Mouse (Mus musculus) adrenal gland, adult 18-20 months (tissue): Measurements from ENCODE around the gene Aurkb. TPM values are rescaled to one million over a fixed set of nuclear protein-coding genes. Genes with fewer than 3 reads are reported as not detected.
"Not testable (repeated sequence)": the region's sequence is repeated elsewhere in the genome, so short reads cannot be mapped to it uniquely, and the experiment has no call there.

ENCODE experiments used
- DNase-seq, 2 experiments: peaks; one replicate each; pipeline ENCODE4 v3.0.0; 2021 to 2022; ENCODE audit warnings: low spot score in 2 of 2
- long read RNA-seq, 2 experiments: library from polyadenylated mRNA; stranded (forward); transcript quantifications; one replicate each; pipeline ENCODE4 v2.0.0; 2021
- total RNA-seq, 2 experiments: library from RNA; stranded (reverse); gene quantifications; 1 replicate in 1 of 2; 2 replicates in 1 of 2; pipeline ENCODE4 v1.2.3; 2021

Aurkb gene
- total RNA-seq = 1 to 10 TPM; 1.4 to 1.9 TPM
- long read RNA-seq, experiment 1, partial matches to known transcripts = 0 of 1 reads
- long read RNA-seq, experiment 1, other reads (novel, unspliced or antisense) = 0 of 1 reads
- long read RNA-seq, experiment 2, partial matches to known transcripts = 0 of 2 reads
- long read RNA-seq, experiment 2, other reads (novel, unspliced or antisense) = 0 of 2 reads

DNA sequence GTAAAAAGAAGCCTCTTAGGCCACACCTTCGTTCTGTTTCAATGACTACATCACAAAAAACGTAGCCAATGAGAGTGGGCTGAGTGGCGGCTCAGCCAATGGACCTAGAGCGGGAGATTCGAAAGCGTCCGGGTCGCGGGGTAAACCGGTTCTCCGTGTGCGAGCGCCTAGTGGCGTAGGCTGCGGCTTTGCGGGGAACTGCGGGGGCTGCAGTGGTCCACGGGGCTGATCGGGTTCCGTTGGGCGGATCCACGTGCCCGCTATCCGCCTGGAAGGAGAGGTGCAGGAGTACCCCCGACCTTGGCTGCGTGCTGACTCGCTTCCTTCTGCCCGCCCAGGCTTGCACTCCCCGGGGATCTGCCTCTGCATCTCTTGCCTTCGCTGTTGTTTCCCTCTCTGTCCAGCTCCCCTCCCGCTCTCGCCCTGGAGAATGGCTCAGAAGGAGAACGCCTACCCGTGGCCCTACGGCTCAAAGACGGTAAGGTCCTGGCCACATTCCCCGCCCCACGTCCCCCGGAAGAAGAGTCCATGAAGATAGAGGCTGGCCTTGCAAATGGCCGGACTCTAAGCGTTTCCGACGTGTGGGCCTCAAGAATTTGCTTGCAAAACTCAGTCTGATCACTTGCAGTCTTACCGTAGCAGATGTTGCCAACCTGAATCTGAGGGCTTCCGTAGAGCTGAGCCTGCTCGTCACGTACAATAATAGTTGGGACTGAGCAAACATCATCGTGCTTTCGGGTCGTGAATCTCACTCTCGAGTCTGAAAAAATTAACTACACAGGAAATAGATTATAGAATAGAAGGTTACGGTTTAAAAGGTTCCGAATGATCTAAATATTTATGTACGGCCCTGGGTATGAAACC, at the start of gene Aurkb:
Gene Aurkb (plus strand): TSS at position 117 of the 864 bp plus-strand sequence.
- DNase-seq = peak; percentile 61 to 66

DNA sequence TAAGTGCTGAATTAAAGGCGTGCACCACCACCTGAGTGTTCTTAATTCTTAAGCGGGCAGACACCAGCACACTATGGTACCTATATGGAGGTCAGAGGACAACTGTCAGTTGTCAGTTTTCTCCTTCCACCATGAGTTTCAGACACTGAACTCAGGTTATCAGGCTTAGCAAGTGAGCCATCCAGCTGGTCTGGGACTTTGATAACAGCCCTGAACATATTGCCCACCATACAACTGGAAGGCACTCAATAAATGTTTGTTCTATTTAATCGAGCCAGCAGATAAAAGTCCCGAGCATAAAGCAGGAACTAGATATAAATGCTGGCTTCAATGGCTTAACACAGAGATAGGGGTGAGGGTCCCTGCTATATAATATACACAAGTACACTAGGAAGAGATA, 48.4 kb upstream of the Aurkb start:
- DNase-seq = no peak

DNA sequence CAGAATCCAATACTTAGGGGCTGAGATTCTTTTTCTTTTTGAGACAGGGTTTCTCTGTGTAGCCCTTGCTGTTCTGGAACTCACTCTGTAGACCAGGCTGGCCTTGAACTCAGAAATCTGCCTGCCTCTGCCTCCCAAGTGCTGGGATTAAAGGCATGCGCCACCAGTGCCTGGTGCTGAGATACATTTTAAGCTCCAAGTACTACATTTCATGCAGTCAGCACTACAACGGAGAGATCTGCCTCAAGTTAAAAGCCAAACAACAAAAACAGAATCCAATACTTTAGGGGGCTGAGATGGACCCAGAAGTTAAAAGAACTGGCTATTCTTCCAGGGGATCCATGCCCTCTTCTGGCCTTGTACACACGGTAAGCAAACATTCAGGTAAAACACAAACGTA, 42.7 kb upstream of the Aurkb start:
- not testable (repeated sequence) for DNase-seq

DNA sequence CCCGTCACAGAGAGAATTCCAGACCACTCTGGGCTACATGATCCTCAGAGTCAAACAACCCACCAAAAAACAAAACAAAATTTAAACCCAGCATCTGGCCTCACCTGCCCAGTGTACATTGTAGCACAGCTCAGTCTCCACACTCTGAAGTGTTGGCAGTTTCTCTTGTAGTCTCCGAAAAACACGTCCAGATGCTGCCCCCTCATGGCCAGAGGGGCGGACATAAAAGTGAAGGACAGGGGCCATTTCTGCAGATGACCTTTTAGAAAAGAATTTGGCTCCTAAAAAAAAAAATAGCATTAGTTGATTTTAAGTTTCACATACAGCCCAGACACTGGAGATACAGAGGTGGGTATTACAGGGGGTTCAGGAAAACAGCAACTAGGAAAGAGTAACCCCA, 41.9 kb upstream of the Aurkb start:
- peak; percentile 35 to 46 for DNase-seq

DNA sequence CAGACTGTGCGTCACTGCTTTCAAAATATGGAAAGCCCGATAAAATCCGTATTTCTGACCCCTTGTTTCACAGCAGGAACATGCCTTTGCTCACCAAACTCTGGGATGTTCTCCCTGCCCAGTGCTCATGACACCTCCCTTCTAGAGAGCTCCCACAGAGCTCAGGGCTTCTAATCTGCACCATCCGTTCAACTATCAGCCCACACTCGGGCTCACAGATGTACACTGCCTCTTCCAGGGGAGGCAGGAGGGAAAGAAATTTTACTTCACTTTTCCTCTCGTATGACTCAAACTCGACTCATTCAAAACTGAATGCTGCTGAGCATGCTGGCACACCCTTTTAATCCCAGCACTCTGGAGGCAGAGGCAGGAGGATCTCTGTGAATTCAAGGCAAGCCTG, 40.3 kb upstream of the Aurkb start:
- no peak for DNase-seq

DNA sequence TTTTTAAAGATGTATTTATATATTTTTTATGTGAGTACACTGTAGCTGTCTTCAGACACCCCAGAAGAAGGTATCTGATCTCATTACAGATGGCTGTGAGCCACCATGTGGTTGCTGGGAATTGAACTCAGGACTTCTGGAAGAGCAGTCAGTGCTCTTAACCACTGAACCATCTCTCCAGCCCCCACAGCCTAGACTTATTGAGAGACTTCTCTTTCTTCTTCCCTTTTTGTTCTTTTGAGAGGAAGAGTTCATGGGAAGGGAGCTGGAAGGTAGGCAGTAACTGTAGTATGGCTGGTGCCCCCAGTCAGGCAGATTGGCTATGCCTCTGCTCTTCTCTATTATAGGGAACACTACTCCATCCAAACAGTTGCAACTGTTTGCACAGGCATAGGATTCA, 38.9 kb upstream of the Aurkb start:
- not testable (repeated sequence) for DNase-seq

DNA sequence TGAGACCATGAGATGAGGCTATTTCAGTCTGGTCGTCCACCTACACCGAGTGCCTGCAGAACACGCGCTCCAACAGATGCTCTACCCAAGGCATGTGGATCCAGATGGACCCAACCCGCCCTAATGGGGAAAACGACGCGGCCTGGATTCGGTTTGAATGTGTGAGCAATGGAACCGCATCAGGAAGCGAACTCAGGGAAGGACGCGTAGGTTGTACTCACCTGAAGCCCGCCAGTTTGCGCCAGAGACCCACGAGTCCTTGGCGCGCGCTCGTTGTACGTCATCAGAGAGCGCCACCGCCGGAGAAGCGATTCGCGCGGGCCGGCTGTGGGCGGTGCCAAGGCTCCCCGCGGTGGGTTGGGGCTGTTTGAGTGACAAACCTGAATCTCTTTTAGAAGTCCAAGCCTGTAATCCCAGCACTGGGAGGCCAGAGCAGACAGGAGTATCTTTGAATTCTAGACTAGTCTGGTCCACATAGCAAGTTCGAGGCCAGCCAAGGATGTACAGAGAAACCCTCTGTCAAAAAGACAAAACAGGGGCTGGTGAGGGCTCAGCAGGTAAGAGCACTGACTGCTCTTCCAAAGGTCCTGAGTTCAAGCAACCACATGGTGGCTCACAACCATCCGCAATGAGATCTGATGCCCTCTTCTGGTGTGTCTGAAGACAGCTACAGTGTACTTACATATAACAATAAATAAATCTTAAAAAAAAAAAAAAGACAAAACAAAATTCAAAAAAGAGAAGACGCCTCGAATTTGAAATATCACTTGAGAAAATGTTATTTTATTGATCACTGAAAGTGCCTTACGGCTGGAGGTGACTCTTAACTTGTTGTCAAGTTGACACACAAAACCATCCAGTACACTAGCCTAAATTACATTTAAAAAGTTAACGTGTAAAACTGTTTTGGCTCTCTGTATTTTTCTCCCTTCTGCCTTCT, 37.0 kb upstream of the Aurkb start, which contains the start of gene Pfas:
Gene Pfas (minus strand): TSS at position 279 of the 940 bp plus-strand sequence.
- DNase-seq = peak; percentile 91 to 92

DNA sequence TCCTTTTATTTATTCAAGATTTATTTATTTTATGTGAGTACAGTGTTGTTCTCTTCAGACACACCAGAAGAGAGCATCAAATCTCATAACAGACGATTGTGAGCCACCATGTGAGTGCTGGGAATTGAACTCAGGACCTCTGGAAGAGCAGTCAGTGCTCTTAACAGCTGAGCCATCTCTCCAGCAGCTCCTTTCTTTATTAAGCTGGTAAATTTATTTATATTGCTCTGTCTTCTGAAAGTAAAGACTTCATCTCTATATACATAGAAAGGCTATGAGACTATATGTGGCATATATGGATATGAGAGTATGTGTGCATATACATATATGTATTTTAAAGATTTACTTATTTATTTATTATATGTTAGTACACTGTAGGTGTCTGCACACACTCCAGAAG, 35.9 kb upstream of the Aurkb start:
- DNase-seq = no peak

DNA sequence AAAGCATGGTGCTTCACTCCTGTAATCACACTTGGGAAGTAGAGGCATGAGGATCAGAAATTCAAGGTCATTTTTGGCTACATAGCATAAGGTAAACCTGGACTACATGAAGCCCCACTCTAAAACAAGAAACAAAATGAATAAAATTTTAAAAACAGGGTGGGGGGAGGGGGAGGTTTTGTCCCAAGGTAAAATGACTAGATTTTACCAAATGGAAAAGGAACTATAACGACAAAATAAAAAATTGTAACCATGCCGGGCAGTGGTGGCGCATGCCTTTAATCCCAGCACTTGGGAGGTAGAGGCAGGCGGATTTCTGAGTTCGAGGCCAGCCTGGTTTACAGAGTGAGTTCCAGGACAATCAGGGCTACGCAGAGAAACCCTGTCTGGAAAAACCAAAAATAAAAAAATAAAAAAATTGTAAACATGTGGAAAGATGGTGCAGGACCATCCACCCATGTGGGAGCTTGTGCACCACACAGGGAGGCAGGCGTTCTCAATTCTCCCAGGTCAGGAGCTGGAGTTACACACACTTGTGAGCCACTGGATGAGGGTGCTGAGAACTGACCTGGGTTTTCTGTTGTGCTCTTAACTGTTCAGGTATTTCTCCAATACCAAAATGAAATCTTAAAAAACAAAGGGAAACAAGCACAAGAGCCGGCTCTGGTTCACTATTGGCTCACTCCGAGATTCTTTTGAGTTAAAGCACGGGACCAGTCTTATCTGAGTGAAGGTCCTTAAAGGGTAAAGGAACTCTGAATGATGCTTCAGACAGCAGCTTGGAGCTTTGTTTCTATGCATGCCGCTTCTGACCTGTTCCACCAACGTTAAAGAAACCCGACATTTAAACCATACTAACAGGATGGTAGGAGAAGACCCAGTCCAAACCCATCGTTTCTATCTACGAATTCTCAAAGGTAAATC, 34.8 kb upstream of the Aurkb start:
- no peak for DNase-seq

DNA sequence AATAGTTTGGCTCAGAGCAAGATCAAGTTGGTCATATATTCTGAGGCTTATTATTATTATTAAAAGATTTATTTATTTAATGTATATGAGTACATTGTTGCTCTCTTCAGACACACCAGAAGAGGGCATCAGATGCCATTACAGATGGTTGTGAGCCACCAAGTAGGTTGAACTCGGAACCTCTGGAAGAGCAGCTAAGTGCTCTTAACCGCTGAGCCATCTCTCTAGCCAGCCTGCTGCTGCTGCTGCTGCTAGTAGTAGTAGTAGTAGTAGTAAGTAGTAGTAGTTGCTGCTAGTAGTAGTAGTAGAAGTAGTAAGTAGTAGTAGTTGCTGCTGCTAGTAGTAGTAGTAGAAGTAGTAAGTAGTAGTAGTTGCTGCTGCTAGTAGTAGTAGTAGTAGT, 34.0 kb upstream of the Aurkb start:
- DNase-seq = not testable (repeated sequence)

DNA sequence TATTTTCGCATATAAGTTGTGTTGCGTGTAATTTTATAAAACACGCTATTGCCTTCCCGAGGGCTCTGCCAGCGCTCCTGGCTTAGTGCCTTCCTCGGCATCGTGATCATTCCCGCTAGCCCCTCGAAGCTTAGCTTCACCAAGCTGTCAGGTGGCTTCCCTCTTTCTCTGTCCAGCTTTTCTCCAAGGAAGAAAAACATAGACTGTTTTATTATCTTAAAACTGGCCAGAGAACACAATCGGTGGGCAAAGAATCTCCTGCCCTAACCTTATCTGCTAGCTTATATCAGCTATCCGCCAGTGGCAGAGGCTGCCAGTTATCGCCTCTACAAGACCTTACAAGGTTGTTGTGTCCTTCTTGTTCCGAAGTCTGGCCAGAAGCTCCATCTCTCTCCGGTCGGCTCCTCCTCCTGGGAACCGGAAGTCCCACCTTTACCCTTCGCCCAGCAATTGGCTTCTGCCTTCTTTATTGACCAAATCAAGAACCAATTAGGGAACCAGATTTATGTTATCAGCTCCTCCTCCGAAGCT, 33.3 kb upstream of the Aurkb start:
- DNase-seq = peak; percentile 77 to 78

DNA sequence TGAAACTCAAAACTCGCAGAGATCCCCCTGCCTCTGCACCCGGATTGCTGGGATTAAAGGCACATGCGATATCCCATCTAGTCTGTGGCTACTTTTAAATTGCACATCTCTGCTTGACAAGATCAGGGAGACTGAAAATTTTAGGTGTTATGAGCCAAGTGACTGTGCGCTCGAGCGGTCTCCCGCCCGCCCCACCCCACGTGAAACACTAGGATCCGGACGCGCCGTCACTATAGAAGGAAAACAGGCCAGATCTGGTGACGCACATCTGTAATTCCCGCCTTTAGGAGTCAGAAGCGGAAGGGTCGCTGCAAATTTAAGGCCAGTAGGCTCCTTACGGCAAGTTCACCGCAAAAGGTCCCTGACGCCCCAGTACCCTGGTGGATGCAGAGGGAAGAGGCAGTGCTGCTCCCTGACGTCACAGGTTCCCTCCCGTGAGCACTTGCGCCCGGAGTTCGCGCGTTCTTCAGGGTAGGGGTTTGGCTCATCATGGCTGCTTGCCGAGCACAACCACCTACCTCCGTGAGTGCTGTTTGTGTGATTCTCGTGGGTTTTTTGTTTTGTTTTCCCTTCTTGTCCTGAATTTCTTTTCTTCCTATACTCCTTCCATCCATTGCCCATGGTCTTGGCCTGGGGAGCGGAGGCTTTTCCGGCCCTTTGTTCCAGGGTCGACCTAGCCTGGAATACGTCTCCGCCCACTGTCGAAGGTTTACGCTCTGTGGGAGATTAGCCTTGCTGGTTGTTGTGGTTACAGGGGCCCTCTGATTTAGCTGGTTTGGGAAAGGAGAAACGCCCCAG, 29.6 kb upstream of the Aurkb start, which contains the start of gene Ctc1:
Gene Ctc1 (plus strand): TSS at position 268 of the 798 bp plus-strand sequence.
- DNase-seq = peak; percentile 80 to 86

DNA sequence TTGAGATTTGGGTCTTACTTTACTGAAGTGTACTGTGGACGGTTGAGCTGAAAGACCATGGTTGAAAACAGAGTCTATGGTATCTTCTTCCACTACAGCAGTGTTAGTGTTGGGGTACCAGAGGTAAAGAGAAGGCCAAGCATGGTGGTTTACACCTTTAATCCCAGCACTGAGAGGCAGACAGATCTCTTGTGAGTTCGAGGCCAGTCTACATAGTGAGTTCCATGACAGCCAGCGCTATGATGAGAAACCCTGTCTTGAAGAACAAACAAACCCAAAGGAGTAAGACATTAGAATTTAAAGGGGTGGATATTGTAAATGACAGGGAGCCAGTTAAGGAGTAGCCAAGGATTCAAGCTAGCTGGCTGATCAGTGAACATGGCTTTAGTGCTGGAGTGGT, 28.7 kb upstream of the Aurkb start:
- DNase-seq = no peak

DNA sequence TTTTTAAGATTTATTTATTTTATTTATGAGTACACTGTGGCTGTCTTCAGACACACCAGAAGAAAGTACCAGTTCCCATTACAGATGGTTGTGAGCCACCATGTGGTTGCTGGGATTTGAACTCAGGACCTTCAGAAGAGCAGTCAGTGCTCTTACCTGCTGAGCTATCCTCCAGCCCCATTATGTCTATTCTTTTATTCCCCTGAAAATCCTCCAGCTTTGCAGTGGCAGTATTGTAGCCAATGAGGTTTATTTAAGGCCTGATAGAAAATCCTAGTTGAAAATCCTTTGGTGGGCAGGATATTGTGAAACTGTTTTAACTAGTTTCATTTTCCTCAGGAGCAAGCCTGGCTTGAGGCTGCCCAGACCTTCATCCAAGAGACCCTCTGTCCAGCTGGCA, 24.8 kb upstream of the Aurkb start:
- no peak for DNase-seq

DNA sequence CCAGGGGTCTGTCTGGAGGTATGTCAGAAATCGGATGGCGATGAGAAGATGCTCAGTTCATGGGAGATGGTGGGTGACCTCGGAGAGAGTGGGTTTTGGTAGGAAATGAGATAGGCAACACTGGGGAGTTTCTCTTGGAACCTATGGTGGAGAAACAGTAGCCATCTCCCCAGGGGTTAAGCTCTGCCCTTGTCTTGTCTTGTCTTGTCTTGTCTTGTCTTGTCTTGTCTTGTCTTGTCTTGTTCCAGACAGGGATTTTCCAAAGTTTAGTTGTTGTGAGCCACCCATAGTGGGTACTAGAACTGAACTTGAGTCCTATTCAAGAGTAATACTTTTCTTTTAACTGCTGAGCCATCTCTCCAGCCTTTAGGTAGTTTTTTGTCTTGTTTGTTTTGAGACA, 18.9 kb upstream of the Aurkb start:
- no peak for DNase-seq

DNA sequence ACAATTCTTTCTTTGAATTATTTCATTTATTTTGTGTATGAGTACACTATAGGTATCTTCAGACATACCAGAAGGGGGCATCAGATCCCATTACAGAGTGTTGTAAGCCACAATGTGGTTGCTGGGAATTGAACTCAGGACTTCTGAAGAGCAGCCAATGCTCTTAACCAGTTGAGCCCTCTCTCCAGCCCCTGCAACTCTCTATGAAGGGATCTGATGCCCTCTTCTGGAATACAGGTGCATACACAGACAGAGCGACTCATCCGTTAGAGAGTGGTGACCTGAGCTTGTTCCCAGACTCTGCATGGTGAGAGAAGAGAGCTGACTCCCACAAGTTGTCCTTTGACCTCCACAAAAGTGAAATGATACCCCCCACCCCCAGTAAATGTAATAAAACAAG, 16.6 kb upstream of the Aurkb start:
- no peak for DNase-seq

DNA sequence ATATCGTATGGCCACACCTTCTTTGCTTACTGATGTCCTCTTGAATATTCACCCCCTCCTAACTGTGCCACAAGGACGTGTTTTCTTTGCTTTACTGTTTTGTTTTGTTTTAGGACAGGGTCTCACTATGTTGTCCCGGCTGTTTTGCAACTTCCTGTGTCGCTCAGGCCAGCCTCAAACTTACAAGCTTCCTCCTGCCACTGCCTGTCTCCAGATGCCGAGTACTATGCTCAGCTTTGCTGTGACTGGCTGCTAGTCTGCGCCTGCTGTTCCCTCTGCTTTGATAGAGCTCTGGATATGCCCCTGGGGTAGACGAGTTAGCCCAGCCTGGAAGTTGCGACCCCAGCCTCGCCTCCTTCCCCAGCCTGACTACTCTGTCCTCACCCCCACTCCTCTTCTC, 11.9 kb upstream of the Aurkb start:
- no peak for DNase-seq

DNA sequence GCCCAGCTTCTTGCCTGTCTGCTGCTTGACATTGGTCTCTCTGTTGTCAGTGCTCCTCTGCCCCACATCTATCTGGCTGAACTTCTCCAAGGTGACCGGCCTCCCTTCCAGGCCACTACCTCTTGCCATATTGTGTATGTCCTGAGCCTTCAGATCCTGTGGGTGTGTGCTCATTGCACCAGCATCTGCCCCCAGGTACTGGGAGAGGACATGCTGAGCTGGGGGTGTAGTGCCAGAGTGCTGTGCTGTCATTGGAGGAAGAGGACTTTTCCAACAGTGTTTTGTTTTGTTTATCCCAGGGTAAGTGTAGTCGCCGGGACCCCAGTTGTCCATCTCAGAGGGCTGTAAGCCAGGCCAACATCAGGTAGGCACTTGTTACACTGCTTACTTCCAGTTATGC, 10.9 kb upstream of the Aurkb start:
- no peak for DNase-seq

DNA sequence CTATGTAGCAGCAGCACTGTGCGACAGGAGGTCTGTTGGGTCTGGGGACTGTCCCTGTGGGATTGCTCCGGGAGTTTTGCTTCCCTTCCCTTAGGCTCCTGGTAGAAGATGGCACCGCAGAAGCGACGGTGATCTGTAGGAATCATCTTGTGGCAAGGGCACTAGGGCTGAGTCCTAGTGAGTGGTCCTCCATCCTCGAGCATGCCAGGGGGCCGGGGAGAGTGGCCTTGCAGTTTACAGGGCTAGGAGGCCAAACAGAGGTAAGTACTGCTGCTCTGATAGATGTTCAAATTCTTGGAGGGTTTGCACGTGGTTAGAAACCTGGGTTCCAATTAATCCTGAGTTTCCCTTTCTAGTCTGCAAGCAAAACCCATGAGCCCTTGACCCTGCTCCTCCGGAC, 10.0 kb upstream of the Aurkb start:
- no peak for DNase-seq
